Mouse (Mus musculus) common myeloid progenitor, adult 5-6 weeks (primary cell): ENCODE data around the gene BC051665. TPM values are rescaled to one million over a fixed set of nuclear protein-coding genes. Genes with fewer than 3 reads are reported as not detected.
A peak's percentile ranks its signal among the peaks of the same experiment; 100 is the strongest.

ENCODE experiments used
- ATAC-seq: replicated peaks from 2 replicates; pipeline ENCODE4 v1.8.0; 2016; ENCODE audit warnings: low read depth, mild to moderate bottlenecking, moderate TSS enrichment, inconsistent platforms; ENCODE audit not compliant: poor library complexity, severe bottlenecking
- total RNA-seq: library from RNA; stranded (forward); fragments of 200-1000, 187-1606 nt; gene quantifications from 2 replicates; pipeline ENCODE4 v1.2.3, GENCODE M21; 2017

BC051665 gene
- not detected in 2 replicates for total RNA-seq

DNA sequence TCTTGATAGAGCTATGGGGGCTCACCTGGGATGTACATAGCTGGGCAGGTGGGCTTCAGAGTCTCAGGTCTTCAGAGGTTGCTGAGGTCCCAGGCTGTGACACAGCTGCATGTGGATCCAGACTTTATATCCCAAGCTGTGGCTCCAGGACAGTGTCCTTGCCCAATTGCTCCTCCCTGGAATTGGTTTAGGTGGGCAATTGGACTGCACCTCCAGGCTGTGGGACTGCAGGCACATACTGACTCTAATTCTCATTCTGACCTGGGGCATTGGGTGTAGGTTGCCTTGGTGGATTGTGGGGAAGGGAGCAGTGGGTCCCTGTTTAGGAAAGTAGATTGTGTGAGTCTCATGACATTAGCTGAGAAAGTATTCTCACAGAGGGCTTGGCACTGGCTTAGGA is at the start of gene BC051665:
Gene BC051665 (minus strand): TSS at position 101 of the 400 bp plus-strand sequence.
- ATAC-seq, result no peak

DNA sequence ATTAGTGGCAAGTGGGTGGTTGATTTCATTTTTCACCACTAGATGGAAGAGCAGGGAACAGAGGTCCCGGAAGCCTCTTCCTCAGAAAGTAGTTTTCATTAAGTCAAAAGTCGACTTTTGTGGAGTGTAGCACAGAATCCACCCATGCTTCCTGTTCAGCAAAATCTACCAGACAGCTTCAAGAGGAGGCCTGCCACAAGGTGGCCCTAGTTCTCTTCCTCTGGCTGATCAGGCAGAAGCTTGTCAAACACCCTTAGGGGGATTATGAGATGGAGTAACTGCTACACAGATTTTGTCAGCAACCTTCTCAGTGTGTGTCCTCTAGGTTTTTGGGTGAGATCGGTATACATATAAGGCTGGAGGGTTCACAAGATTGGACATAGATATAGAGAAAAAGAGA is 39.9 kb upstream of the BC051665 start:
- peak; percentile 94 for ATAC-seq

DNA sequence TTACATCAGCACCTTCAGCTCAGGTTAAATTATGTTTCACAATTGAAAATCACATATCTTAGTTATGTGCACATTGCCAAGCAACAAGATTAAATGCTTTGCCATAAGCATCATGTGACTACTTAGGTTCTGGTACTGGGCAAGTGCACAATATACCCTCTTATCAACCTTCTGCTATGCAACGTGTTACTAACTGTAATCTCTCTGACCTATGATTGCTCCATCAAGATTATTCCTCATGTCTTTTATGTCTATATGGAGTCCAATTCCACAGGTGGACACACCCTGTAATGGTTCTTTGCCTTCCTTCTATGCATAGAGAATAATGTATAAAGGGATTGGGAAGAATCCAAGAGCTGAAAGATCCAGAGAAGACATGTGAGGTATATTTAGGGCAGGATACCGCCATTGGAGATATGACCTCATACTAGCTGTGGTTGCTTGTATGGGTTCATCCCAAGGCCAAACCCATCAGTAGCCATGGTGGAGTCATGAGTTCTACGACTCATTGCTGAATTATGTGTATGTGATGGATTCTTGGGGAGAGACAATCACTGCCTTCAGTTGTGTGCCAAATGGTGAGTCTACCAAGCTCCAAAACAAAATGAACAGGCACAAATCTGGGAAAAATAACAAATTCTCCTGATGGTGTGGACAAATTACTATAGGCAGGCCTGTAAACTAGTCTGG is 34.5 kb upstream of the BC051665 start:
- no peak for ATAC-seq

DNA sequence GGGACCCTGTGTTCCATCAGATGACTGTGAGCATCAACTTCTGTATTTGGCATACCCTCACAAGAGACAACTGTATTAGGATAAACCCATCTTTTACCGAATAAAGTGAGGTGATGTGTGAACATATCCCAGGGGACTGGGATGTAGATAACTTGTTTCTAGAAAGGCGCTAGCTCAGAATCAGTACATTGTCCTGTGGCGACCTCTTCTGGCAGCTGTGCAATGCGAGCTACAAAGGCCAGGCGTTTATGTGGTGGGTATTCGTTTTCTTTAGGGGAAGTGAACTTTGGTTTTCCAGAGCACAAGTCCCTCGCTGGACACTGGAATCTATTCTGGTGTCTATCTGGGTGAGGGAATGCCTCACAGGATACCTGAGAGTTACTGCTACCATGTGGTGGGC is 33.3 kb upstream of the BC051665 start:
- ATAC-seq, result peak; percentile 99

DNA sequence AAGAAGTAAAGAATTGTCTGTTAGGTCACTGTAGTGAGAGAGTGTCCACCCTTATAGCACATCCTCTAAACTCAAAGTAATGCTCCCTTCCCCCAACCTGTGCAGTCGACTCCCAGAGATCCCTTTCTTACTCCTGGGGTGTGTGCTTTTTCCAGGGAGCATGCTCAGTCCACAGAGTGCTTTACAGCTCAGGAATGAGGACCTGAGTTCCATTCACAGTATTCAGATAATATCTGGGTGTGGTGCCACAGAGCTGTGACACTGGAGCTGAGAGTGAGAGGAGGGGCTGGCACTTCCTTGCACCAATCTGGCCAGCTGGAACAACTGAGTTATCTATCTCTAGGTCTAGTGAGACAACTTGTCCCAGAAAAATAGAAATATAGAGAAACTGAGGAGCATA is 27.6 kb upstream of the BC051665 start:
- ATAC-seq, result no peak

DNA sequence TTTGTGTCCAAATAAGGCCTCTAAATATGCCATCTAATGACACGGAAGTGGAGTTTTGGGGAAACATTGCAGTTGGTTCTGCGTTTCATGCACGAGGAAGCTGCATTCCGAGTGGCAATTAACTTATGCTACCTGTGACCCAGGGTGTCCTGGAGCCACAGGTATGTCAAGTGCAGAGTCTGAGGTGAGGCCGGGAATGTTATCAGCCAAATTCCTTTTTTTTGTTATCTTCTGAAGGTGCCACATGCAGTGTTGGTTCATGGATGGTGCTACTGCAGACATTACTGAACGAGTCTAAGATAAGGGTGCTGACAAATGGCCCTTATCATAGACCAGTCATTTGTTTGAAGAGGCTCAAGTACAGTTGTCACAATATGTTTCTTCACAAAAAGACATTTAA is 26.6 kb upstream of the BC051665 start:
- no peak for ATAC-seq

DNA sequence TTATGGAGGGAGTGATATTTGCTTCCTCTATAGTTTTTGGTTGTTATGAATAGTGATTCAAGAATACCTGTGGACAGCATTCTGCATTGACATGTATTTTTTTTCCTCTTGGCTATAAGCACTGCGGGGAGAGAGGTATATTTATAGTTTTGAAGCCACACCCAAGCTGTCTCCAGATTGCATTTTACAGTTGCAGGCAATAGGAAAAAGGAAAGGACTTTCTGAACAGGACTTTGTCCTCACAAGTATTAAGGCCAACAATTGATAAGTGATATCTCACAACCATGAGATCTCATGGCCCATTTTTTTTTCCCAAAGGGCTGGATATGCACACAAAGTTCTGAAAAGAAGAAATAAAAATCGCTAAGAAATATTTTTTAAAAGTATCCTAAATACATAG is 23.5 kb upstream of the BC051665 start:
- no peak for ATAC-seq

DNA sequence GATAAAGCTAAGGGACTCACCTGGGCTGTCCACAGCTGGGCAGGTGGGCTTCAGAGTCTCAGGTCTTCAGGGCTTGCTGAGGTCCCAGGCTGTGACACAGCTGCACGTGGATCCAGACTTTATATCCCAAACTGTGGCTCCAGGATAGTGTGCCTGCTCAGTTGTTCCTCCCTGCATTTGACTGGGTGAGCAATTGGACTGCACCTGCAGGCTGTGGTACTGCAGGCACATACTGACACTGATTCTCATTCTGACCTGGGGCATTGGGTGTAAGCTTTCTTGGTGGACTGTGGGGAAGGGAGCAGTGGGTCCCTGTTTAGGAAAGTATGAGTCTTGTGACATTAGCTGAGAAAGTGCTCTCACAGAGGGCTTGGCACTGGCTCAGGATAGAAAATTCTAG is 16.6 kb upstream of the BC051665 start, which contains the start of gene Ctsll3:
Gene Ctsll3 (minus strand): TSS at position 101 of the 400 bp plus-strand sequence.
- no peak for ATAC-seq

DNA sequence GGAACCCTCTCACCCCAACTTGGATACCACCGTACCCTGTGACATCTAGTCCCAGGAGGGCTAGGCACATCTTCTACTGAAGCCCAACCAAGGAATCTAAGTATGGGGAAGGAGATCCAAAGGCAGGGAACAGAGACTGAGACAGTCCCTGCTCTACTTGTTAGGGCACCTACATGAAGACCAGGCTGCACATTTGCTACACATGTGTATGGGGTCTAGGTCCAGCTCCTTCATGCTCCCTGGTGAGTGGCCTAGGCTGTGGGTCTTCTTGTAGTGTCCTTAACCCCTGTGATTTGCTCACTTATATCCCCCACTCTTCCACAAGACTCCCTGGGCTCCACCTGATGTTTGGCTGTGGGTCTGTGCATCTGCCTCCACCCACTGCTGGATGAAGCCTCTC is 3.3 kb upstream of the BC051665 start:
- ATAC-seq, result no peak

DNA sequence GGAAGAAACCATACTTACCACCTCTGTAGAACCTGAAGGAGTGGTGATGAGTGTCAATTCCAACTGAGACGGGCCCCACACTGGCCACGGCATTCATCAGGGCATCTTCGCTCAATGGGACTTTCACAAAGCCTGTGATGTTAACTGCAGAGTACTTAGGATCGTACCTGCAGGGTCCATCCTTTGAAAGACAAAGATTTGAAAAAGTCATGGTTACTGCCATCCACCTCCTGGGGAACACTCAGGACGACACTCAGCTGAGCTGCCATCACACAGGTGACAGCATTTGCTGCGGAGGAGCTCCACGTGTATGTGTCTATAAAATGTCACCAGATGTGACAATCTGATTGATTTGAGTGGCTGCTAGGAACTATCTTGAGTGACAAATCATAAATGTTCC is 2.9 kb downstream of the BC051665 start:
- ATAC-seq, result no peak

DNA sequence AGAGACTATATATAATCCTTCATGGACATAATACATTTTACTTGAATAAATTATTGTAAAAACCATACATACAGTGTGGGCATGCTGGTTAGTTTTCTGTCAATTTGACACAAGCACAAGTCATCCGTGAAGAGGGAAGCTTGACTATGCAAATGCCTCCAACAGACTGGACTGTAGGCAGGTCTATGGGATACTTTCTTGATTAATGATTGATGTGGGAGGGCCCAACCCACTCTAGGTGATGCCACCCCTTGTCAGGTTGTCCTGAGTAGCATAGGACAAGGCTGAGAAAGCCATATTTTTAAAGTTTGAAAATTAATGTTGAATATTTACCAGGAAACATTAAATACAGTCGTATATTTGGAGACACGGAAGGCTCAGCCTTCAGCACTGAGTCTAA is 5.6 kb downstream of the BC051665 start:
- no peak for ATAC-seq

DNA sequence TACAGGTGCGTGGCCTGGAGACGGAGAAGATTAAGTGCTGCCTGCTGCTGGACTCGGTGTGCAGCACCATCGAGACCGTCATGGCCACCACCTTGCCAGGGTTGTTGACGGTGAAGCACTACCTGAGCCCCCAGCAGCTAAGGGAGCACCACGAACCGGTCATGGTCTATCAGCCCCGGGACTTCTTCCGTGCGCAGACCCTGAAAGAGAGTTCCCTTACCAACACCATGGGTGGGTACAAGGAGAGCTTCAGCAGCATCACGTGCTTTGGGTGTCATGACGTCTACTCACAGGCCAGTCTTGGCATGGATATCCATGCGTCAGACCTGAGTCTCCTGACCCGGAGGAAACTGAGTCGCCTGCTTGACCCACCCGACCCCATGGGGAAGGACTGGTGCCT is 25.0 kb downstream of the BC051665 start:
- ATAC-seq, result no peak

DNA sequence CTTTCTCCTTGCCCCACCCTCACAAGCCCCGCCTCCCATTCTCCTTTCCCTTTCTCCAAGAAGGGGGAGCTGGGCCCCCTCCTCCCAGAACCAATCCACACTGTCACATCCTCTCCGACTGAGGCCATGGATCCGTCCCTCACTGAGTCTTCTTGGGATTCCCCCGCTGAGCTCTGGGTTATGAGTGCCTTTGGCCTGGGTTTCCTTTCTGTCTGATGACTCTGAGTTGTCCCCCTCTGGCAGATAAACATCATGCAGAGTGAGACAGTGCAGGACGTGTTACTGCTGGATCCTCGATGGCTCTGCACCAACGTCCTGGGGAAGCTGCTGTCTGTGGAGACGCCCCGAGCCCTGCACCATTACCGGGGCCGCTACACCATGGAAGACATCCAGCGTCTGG is 25.8 kb downstream of the BC051665 start:
- no peak for ATAC-seq

DNA sequence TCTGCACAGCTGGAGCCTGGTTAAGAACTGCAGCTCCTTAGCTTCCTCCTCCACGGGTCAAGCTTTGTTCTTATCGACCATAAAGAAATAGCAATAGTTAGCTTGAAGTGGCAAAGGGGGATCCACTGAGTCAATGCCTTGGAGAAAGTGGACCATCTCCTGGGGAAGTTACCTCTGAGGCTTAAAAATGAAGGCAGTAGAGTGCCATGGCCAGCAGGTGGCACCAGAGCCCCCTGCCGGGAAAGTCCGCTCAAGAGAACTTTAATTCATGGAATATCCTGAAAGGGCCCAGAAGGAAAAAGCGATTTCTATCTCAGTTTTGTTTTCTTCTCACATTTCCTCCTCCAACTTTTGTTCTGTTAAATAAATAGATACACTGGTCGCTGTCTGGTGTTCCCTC is 27.0 kb downstream of the BC051665 start:
- ATAC-seq, result peak; percentile 77

DNA sequence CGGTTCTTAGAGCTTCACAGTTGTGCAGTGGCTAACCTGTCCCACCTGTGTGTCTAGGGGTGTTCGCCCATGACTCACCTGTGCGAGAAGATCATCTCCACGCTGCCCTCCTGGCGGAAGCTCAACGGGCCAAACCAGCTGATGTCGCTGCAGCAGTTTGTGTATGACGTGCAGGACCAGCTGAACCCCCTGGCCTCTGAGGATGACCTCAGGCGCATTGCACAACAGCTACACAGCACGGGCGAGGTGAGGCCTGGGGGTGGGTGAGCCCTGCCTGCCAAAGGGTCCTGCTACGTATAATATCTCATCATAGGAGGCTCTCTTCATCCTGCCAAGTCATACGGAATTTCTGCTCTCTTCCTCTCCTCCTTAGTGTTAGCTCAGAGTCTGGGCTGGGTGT is 28.9 kb downstream of the BC051665 start:
- ATAC-seq, result no peak

DNA sequence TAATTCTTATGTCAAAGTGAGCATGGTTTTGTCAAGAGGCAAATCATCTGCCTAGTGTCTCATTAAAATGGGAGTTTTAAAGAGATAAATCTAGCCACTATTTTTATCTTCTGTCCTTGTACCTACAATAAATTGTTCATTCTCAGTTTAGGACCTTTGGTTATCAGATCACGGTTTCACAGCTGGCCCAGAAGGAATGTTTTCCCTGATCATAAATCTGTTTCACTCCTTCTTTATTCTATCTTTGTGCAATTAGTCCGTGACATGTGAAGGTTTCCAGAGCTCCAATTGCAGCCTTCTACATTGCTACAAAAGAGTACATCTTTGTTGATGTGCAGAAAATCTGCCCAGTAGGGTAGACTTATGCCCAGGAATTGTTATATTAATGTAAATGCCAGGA is 30.9 kb downstream of the BC051665 start:
- no peak for ATAC-seq

DNA sequence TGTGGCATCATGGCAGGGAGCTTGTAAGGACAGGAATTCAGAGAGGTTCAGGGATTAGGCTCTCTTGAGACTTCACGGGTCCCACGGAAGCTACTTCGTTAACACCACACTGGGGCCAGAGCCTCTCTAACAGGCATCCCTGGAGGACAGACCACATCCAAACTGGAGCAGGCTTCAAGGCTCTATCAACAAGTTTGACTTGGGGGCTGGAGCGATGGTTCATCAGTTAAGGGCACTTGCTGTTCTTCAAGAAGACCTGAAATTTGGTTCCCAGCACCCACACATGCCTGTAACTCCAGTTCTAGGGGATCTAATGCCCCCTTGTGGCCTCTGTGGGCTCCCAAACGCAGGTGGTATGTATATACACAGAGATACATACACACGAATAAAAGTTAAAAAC is 32.9 kb downstream of the BC051665 start:
- no peak for ATAC-seq

DNA sequence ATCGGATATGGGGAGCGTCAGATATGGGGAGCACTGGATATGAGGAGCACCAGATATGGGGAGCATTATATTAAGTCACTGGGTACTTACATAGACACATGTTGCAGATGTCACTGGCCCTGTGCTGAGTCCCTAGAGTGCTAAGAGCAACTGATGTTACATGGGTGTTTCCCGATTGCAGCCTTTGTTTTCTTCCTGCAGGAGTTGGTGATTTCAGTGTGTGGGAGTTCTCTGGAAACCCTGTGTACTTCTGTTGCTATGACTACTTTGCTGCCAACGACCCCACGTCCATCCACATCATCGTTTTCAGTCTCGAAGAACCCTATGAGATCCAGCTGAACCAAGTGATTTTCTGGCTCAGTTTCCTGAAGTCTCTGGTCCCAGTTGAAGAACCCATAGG is 35.2 kb downstream of the BC051665 start:
- ATAC-seq, result no peak

DNA sequence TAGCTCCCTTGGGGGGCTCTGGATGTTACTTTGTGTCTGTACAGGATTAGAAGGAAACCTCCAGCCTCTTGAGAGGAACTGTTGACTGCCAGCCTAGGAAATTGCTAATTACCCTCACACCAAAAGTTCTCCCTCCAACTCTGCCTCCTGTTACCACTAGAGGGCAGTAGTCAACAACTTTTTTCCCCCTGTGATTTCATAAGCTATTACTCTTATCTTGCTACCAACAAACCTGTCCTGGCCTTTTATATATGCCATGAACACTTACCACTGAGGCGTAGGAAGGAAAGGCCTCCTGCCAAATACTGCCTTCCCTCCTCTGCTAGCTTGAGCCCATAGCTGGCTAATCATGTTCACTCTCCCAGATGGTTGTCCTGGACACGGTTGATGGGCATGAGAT is 37.6 kb downstream of the BC051665 start:
- ATAC-seq, result peak; percentile 26; the same call in 1 of the 2 replicates

DNA sequence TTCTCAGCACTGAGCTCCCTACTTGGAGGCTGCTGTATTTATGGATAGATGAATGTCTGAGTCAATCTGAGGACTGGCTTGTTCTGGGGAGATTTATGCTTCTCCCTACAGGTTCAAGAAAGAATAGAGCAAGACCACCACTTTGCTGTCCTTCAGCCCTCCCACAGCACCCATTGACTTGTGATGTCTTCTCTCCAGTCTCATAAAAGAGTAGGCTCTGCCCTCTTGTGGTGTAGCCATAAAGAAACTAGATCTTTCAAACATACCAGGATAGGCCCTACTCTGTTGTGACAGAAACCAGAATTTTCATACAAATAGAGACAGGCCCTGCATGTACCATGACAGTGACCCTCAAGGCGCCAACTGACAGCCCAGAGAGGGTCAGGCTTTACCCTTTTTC is 39.0 kb downstream of the BC051665 start:
- ATAC-seq, result no peak

DNA sequence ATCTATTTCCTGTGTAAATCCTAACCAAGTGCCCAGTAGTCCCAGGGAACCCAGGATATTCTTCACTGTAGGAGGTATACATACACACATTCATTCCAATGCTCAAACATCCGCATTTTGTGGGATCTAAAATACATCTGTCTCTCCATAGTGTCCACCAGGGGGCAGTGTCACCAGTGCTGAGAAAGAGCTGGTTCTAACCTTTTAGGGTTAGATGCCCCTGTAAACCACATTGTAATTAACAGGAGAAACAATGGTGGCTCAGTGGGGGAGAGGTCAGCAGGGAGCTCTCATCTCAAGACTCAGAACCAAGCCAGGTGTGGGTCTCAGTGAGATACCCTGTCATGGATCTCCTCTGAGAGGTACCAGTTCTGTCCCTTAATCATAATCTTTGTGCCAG is 39.9 kb downstream of the BC051665 start:
- no peak for ATAC-seq

DNA sequence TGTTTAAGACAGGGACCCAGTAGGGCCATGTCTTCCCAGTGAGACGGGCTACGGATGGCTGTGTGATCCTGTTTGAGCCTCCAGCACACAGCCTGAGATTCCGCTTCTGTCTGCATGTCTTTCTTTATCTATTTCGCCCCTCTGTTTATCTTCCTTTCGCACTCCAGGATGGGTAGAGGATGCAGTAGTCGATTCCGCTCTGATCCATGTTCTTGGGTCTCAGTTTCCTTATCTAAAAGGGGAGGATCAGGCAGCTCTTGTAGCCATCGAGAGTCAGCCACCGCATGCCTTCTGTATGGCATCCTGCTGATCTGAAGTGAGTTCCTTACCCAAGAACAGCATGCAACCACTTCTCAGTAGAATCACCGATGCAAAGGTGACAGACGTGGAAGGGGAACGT is 40.8 kb downstream of the BC051665 start:
- ATAC-seq, result no peak
